Mouse (Mus musculus) embryonic facial prominence, embryonic 12.5 days (tissue): Measurements from ENCODE around the gene Gm26602. TPM values are rescaled to one million over a fixed set of nuclear protein-coding genes. Genes with fewer than 3 reads are reported as not detected.
"Not testable (repeated sequence)": the region's sequence is repeated elsewhere in the genome, so short reads cannot be mapped to it uniquely, and the experiment has no call there.

Experiments
- ATAC-seq: fragments of 200-750 bp; cut with Nextera tagmentation; 2 replicates; pipeline ENCODE4 v1.8.0; 2017; ENCODE audit not compliant: insufficient number of reproducible peaks, insufficient read depth, low FRiP score, low TSS enrichment
- H3K27ac ChIP-seq: fragments of 300-500 bp; sonication (generic); 2 replicates; pipeline ENCODE4 v1.5.1; 2016; ENCODE audit warnings: mild to moderate bottlenecking
- H3K27me3 ChIP-seq: fragments of 300-500 bp; sonication (generic); 2 replicates; pipeline ENCODE4 v1.6.1; 2016; ENCODE audit warnings: mild to moderate bottlenecking, moderate library complexity
- H3K36me3 ChIP-seq: fragments of 300-500 bp; sonication (generic); 2 replicates; pipeline ENCODE4 v1.6.1; 2016; ENCODE audit warnings: mild to moderate bottlenecking
- H3K4me1 ChIP-seq: fragments of 300-500 bp; sonication (generic); 2 replicates; pipeline ENCODE4 v1.6.1; 2016
- H3K4me2 ChIP-seq: fragments of 300-500 bp; sonication (generic); replicated peaks from 2 replicates; pipeline ENCODE4 v1.6.1; 2016; ENCODE audit warnings: mild to moderate bottlenecking, moderate library complexity
- H3K4me3 ChIP-seq: fragments of 300-500 bp; sonication (generic); 2 replicates; pipeline ENCODE4 v1.5.1; 2016; ENCODE audit warnings: mild to moderate bottlenecking
- H3K9ac ChIP-seq: fragments of 300-500 bp; sonication (generic); 2 replicates; pipeline ENCODE4 v1.6.1; 2016; ENCODE audit warnings: mild to moderate bottlenecking, moderate library complexity
- H3K9me3 ChIP-seq: fragments of 300-500 bp; sonication (generic); 2 replicates; pipeline ENCODE4 v1.6.1; 2016; ENCODE audit warnings: mild to moderate bottlenecking, moderate library complexity
- WGBS: fragments of 180-500 bp; shearing (Covaris S2); methylation state at CpG from one replicate; pipeline ENCODE4 v1.1.7; 2016; 5-methylcytosine and 5-hydroxymethylcytosine counted together
- polyA plus RNA-seq: library from polyadenylated mRNA; unstranded; fragments of >200 nt; fragmentation: Nextera tagmentation; extraction: Ambion mirVana; gene quantifications from 2 replicates; pipeline ENCODE4 v1.2.1, GENCODE M21; 2016

The Gm26602 gene
- polyA plus RNA-seq, 1 experiment from 2014 or later: 18.8 TPM

DNA sequence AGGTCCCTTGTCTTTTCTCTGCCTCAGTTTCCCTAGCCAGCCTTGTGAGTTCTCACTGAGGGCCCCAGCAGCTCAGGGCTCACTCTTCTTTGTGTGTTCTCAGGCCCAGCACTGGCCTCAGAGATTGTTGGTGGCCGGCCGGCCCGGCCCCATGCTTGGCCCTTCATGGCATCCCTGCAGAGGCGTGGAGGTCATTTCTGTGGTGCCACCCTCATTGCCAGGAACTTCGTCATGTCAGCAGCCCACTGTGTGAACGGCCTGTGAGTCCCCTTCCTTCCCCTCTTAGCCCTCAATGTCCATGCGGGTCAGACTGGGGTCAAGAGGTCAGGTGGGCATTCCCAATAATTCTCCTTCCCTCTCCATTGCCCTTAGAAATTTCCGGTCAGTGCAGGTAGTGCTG is 24.0 kb upstream of the Gm26602 start:
- Histone ChIP-seq H3K4me3 (no peak overlapping the region), H3K36me3 (no peaks in the 10 kb centered on the region), H3K4me1 (peaks cover 11% of the 10 kb centered on the region), H3K9me3 (no peaks in the 10 kb centered on the region), H3K27ac (no peak overlapping the region), H3K9ac (no peak overlapping the region), H3K27me3 (peaks cover 8% of the 10 kb centered on the region), H3K4me2 (no peak overlapping the region)
- no peak for ATAC-seq
- 75% methylated on average over 8 of the region's 8 CpGs for WGBS

DNA sequence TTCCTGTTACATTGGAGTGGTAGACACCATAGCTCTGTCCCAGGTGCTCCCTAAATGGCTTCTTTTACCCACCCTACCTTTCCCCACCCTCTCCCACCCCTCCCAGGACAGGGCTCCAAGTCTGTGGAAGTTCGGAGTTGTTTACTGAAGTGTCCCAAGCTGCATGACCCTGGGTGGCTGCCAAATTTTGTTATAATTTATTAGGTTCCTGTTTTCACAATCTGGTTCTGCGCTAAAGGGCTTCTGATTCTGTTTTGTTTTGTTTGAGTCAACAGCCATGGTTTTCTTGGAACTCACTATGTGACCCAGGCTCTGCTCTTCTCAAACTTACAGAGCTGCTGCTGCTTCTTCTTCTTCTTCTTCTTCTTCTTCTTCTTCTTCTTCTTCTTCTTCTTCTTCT is 21.3 kb upstream of the Gm26602 start:
- WGBS: 78% methylated on average over 2 of the region's 2 CpGs
- ATAC-seq: no peak
- Histone ChIP-seq H3K9me3 (no peaks in the 10 kb centered on the region), H3K4me3 (no peak overlapping the region), H3K27me3 (no peaks in the 10 kb centered on the region), H3K27ac (no peak overlapping the region), H3K9ac (no peak overlapping the region), H3K4me2 (no peak overlapping the region), H3K4me1 (no peaks in the 10 kb centered on the region), H3K36me3 (peaks cover 7% of the 10 kb centered on the region; the same call in 1 of the 2 replicates)

DNA sequence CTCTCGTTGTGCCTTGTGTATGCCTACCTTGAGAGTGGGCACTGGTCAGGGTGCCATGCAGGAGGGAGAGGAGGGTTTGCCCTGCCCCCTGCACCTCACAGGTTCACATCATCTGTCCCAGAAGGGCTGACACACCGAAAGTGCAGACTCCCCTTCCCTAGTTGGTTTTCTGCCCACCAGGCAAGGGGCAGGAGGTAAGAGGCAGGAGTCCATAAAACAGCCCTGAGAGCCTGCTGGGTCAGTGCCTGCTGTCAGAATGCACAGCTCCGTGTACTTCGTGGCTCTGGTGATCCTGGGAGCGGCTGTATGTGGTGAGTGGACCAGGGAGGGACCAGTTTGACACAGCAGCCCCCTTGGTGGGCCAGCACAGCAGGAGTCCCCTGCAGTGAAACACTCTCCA is 20.0 kb upstream of the Gm26602 start, which contains the start of gene Cfd:
Gene Cfd, plus strand, starts transcription at position 184 of the 400 bp plus-strand sequence.
- WGBS: 47% methylated on average over 5 of the region's 5 CpGs
- no peak within 1 kb of the TSS for H3K4me2 ChIP-seq
- H3K4me1 ChIP-seq: no peaks in the 10 kb centered on the region
- no peaks in the 10 kb centered on the region for H3K27me3 ChIP-seq
- no peak within 1 kb of the TSS for H3K4me3 ChIP-seq
- peaks cover 17% of the 10 kb centered on the region for H3K36me3 ChIP-seq
- ATAC-seq: no peak
- no peak within 1 kb of the TSS for H3K27ac ChIP-seq
- peak within 1 kb of the TSS; percentile 27 for H3K9ac ChIP-seq
- no peaks in the 10 kb centered on the region for H3K9me3 ChIP-seq

DNA sequence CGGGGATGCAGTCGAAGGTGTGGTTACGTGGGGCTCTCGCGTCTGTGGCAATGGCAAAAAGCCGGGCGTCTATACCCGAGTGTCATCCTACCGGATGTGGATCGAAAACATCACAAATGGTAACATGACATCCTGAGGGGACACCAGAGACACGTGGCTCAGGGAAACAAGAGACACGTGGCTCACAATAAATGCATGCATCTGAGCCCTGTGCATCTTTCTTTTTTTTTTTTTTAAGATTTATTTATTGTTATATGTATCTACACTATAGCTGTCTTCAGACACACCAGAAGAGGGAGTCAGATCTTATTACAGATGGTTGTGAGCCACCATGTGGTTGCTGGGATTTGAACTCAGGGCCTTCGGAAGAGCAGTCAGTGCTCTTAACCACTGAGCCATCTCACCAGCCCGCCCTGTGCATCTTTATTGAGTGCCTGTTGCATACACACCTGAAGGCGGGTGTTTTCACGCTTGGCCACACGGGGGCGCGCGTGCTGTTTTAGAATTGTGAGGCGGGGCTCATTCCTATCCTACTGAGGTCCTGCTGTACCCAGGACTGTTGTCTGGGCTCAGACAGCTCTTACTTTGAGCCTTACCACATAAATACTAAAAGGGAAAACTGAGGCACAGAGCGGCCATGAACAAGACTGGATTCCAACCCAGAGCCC is 18.1 kb upstream of the Gm26602 start:
- H3K4me3 ChIP-seq, H3K27ac ChIP-seq, H3K27me3 ChIP-seq, ATAC-seq, H3K4me2 ChIP-seq, H3K9ac ChIP-seq, H3K9me3 ChIP-seq, H3K4me1 ChIP-seq: not testable (repeated sequence)
- 43% methylated on average over 22 of the region's 22 CpGs for WGBS
- H3K36me3 ChIP-seq: peaks cover 36% of the 10 kb centered on the region

DNA sequence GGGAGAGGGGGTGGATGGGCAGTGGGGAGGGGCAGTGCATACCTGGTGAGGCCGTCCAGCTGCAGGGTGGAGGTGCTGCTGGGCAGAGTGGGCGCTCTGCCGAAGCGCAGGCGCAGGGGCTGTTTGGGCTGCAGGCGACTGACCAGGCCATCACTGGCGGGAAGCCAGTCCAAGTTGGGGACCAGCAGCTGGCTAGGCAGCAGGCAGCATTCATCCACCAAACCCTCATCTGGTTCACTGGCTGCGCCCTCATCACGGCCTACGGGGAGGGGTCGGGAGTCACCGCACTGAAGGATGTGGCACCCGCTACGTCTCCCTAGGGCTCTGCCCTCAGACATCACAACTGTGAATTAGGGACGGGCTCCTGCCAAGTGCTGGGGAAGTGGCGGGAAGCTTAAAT is 14.3 kb upstream of the Gm26602 start:
- no peak overlapping the region for H3K9ac ChIP-seq
- WGBS: 92% methylated on average over 16 of the region's 16 CpGs
- no peaks in the 10 kb centered on the region for H3K9me3 ChIP-seq
- no peak overlapping the region for H3K4me3 ChIP-seq
- ATAC-seq: no peak
- H3K27ac ChIP-seq: no peak overlapping the region
- no peaks in the 10 kb centered on the region for H3K27me3 ChIP-seq
- H3K36me3 ChIP-seq: peaks cover 69% of the 10 kb centered on the region
- no peaks in the 10 kb centered on the region for H3K4me1 ChIP-seq
- no peak overlapping the region for H3K4me2 ChIP-seq

DNA sequence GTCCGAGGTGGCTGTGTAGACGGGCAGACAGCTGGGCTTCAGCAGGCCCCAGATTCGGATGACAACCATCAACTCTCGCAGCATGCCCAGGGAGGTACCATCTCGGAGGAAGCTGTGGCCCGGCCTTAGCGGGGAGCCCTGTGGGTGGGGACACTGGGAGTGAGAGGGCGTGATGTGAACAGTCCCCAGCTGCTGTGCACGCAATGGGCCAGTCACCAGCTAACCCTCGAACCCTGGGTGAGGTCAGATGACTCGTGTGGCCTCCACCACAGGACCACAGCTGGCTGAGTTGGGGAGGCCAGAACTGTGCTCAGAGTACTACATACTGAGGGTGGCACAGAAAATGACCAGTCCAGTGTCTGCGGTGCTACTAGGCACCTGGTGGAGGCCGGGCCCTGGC is 13.8 kb upstream of the Gm26602 start:
- Histone ChIP-seq H3K36me3 (peaks cover 69% of the 10 kb centered on the region), H3K27ac (no peak overlapping the region), H3K4me1 (no peaks in the 10 kb centered on the region), H3K27me3 (no peaks in the 10 kb centered on the region), H3K9me3 (no peaks in the 10 kb centered on the region), H3K4me2 (no peak overlapping the region), H3K4me3 (no peak overlapping the region), H3K9ac (no peak overlapping the region)
- 79% methylated on average over 13 of the region's 13 CpGs for WGBS
- no peak for ATAC-seq

DNA sequence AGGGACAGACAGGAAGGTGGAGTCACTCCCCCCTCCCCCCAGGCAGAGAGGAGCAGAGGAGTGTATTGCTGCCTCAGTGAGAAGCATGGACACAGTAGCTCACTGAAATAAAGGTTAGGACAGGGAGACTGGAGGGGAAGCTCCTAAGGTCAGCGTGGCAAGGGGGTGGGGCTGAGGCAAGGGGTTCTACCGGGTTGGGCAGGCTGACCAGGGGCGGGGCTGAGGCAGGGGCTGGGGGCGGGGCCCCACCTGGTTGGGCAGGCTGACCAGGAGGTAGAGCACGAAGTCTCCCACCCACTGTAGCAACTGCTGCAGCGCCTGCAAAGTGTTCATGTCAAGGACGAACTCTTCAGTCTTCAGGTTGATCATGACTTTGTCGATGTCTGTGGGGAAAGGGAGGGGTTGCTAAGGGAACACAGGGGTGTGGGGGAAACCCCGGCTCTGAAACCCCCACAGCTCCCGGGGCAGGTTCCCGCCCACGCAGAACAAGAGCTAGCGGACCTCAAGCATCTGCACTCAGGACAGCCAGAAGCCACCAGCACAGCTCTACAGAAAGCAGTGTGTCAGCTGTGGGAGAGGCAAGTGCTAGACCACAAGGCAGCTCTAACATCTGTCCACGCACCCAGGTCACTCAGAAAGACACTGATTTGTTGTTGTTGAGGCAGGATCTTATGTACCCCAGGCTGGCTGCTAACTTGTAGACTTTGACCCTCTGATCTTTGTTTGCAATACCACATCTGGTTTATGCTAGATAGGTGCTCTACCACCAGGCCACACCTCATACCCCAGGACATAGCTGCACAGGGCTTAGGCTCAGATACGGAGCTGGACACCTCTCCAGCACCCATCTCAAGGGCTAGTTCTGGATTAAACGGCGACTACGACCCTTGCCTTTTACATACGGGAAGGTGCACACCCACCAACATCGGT is 13.1 kb upstream of the Gm26602 start:
- Histone ChIP-seq H3K36me3 (peaks cover 75% of the 10 kb centered on the region), H3K4me3 (no peak overlapping the region), H3K4me1 (no peaks in the 10 kb centered on the region), H3K27me3 (no peaks in the 10 kb centered on the region), H3K27ac (no peak overlapping the region), H3K4me2 (no peak overlapping the region), H3K9me3 (no peaks in the 10 kb centered on the region), H3K9ac (peak overlapping the region; percentile 19)
- WGBS: 48% methylated on average over 20 of the region's 20 CpGs
- ATAC-seq: no peak

DNA sequence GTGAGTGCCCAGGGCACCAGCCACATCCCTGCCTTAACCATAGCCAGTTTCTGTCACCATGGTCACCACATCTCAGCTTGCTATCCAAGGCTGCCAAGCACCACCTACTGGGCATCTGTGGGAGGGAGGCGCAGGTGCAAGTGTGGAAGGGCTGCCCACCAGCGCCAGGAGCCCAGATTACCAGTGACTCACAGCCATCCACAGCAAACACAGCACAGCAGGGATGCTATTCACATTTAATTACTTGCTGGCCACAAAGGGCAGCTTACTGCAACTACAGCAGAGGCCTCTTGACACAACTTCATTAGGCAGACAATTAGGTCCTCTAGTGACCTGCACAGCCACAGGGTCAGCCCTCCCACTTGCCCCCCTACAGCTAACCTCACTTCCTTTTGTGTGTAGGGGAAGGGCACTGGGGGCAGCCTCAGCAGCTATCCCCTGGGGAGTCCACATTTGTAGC is 9.7 kb upstream of the Gm26602 start:
- ATAC-seq: no peak
- no peak overlapping the region for H3K27ac ChIP-seq
- no peaks in the 10 kb centered on the region for H3K27me3 ChIP-seq
- WGBS: 29% methylated on average over 2 of the region's 2 CpGs
- no peaks in the 10 kb centered on the region for H3K4me1 ChIP-seq
- H3K36me3 ChIP-seq: peaks cover 82% of the 10 kb centered on the region
- H3K4me2 ChIP-seq: no peak overlapping the region
- no peak overlapping the region for H3K4me3 ChIP-seq
- no peak overlapping the region for H3K9ac ChIP-seq
- no peaks in the 10 kb centered on the region for H3K9me3 ChIP-seq

DNA sequence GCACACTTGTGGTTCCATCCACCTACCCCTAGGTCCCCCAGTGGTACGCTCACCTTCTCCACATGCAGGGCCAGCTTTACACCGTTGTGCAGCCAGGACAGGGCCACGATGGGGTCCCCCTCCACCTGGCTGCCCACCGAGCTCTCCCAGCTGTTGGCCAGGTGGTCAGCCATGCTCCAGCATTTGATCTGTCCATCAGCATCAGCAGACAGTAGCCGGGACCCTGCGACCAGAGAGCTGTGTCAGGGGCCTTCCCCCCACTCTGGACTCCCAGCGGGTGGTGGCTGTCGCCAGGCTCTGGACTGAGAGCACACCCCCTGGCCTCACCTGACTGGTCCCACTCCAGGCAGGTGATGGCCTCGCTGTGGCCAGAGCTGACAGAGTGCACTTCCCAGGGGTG is 3.9 kb upstream of the Gm26602 start:
- H3K9me3 ChIP-seq: no peaks in the 10 kb centered on the region
- no peak overlapping the region for H3K4me3 ChIP-seq
- 89% methylated on average over 9 of the region's 9 CpGs for WGBS
- H3K9ac ChIP-seq: 0 out of 2 replicates have a peak overlapping the region, but pooled peaks have one; percentile 1
- peaks cover 59% of the 10 kb centered on the region for H3K36me3 ChIP-seq
- no peak for ATAC-seq
- no peak overlapping the region for H3K4me2 ChIP-seq
- H3K27ac ChIP-seq: no peak overlapping the region
- no peaks in the 10 kb centered on the region for H3K27me3 ChIP-seq
- H3K4me1 ChIP-seq: peaks cover 5% of the 10 kb centered on the region

DNA sequence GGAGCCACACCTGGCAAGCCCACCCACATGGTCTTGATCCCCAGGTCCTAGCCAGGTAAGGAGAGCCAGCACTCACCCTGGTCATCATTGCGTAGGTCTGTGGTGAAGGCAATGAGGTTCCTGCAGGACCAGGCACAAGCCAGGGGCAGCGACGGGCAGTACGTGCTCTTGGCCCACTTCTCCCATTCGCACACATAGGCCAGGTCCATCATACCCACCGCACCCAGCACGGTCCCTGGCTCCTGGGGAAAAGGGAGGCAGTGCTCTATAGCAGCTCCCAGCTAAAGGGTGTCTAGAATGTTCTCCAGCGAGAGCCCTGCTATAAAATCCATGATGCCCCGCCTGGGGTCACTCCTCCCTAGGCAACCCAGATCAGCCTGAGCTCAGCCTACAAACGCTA is 3.2 kb upstream of the Gm26602 start:
- Histone ChIP-seq H3K27me3 (no peaks in the 10 kb centered on the region), H3K4me2 (no peak overlapping the region), H3K36me3 (peaks cover 61% of the 10 kb centered on the region), H3K9ac (no peak overlapping the region), H3K9me3 (no peaks in the 10 kb centered on the region), H3K4me1 (peaks cover 5% of the 10 kb centered on the region), H3K27ac (no peak overlapping the region), H3K4me3 (no peak overlapping the region)
- WGBS: 93% methylated on average over 10 of the region's 10 CpGs
- no peak for ATAC-seq

DNA sequence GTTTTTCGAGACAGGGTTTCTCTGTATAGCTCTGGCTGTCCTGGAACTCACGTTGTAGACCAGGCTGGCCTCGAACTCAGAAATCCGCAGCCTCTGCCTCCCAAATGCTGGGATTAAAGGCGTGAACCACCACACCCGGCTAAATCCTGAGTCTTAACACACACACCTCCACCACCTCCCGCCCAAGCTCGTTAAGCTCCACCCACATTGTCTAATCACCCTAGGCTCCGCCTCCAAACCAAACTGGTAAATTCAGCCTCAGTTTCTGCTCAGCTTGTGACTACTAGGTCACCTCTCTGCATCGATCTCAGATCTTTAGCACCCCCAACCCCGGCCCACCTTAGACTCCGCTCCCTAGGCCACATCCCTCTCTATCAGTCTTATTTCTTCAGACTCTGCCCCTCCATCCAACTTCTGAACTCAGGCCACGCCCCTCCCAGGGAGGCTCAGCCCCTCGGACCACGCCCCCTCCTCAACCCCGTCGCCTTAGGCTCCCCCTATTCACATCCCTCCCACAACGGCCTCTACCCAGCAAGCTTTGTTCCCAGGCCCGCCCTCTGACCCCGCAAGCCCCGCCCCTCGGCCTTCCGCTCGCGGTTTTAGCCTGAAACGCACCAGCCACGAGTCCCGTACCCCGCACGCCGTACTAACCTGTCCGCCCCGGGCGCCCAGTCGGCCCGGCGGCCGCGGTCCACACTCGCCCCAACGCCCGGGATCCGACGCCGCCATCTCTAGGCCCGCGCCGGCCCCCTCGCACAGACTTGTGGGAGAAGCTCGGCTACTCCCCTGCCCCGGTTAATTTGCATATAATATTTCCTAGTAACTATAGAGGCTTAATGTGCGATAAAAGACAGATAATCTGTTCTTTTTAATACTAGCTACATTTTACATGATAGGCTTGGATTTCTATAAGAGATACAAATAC is 2.2 kb upstream of the Gm26602 start, which contains the start of gene Med16:
Gene Med16, minus strand, starts transcription at position 757 of the 925 bp plus-strand sequence.
- peak within 1 kb of the TSS; percentile 67 for H3K9ac ChIP-seq
- H3K4me1 ChIP-seq: peaks cover 5% of the 10 kb centered on the region
- H3K9me3 ChIP-seq: no peaks in the 10 kb centered on the region
- peaks cover 54% of the 10 kb centered on the region for H3K36me3 ChIP-seq
- no peaks in the 10 kb centered on the region for H3K27me3 ChIP-seq
- H3K4me3 ChIP-seq: peak within 1 kb of the TSS; percentile 63
- peak within 1 kb of the TSS; percentile 97 for H3K27ac ChIP-seq
- peak; percentile 91 for ATAC-seq
- peak within 1 kb of the TSS; percentile 32 for H3K4me2 ChIP-seq
- 2% methylated on average over 52 of the region's 52 CpGs for WGBS
